Mouse (Mus musculus) ES-Bruce4 (cell line): ENCODE measurements around the gene Pcyt2.

Experiments used
- CTCF ChIP-seq: IDR thresholded peaks from one replicate; pipeline ENCODE4 v1.8.1; 2011; ENCODE audit warnings: low read depth, low read length
- EP300 ChIP-seq: IDR thresholded peaks from 2 replicates; pipeline ENCODE4 v1.6.1; 2011; ENCODE audit warnings: low read depth, low read length; ENCODE audit not compliant: insufficient read depth
- POLR2A ChIP-seq: IDR thresholded peaks from one replicate; pipeline ENCODE4 v1.8.1; 2011; ENCODE audit warnings: low read length; ENCODE audit not compliant: insufficient read depth

DNA sequence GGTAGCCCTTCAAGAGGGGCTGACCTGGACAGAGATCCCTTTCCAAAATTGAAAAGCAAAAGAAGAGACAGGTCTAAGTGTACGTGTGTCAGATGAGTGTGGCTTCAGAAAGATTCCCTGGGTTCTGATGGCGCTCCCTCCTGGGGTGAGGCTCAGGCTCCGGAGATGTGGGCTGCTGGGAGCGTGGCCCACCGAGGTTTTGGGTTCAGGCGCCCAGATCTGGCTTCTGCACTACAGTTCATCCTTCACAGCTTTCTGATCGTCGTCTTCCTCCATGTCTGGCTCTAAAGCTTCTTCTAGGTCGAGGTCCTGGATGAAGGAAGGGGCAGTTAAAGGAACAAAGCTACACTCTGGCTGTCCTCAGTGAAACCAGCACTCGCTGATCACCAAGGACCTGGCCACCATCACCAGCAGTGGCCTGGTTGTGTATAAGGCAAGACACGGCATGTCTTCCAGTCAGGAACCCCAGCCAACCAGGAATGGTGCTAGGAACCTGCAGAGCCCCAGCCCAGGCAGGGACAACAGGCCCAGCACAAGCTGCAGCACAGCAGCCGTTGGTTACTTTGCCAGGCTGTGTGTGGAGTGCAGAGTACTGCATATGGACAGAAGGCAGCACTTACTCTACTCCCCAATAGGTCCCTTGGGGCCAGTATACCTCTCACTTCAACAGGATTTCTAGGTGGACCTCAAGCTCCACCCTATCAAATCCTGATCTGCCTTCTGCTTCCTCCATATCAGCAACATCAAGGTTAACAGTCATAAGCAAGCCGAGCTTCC, 56.6 kb downstream of the Pcyt2 start:
- TF ChIP-seq EP300, result no peak
- no peak for TF ChIP-seq CTCF
- TF ChIP-seq POLR2A, result no peak
